ENCODE assay signal across 21 mouse cellular contexts in the genomic region with DNA sequence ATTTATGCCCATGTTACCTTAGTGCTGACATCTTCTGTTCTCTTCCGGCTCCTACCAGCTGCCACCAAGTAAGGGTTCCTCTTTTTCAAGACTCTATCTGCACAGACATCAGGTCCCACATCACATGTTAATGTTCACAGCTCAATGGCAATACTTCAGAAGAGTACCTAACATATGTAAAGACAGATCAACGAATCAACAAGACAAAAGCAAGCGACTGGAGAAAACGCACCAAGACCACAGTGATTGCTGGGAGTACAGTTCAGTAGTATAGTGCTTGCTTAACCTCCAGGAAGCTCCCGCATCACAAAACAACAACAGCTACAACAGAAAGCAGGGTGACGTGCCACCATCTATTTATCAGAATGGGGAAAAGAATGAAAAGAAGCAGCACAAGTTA. TPM values are rescaled to one million over a fixed set of nuclear protein-coding genes. Genes with fewer than 3 reads are reported as not detected.
"Had no signal": no experiment of that assay in that cellular context is flagged by ENCODE, and none has a peak within 500 bp of the region (broad histone marks: within the 10 kb centered on the region; RNA-seq: fewer than 3 reads in every experiment).

No protein-coding gene starts in this region.

- H3K9me3 ChIP-seq: limb, embryonic 12.5 days; limb, embryonic 15.5 days had no signal

- H3K4me3 ChIP-seq: left cerebral cortex, adult 2 months; limb, embryonic 12.5 days; limb, embryonic 15.5 days had no signal

- DNase-seq: kidney, adult 18-20 months; kidney, adult 9 months; kidney, postnatal 14 days; layer of hippocampus, postnatal 36 days; liver, postnatal 0 days; lung, embryonic 14.5 days; midbrain, embryonic 14.5 days; right cerebral cortex, adult 18-20 months; right cerebral cortex, postnatal 25 days; spleen, adult 18-20 months; thymus, adult 2 months; thymus, postnatal 14 days; thymus, postnatal 4 days had no signal

- ATAC-seq: liver, postnatal 0 days; lung, postnatal 0 days had no signal

- H3K9ac ChIP-seq: limb, embryonic 12.5 days; limb, embryonic 15.5 days; liver, embryonic 14.5 days; liver, postnatal 0 days; lung, embryonic 14.5 days had no signal

- H3K4me2 ChIP-seq: limb, embryonic 15.5 days; liver, embryonic 11.5 days; lung, embryonic 14.5 days; midbrain, embryonic 11.5 days had no signal

- H3K36me3 ChIP-seq: limb, embryonic 12.5 days; limb, embryonic 15.5 days had no signal

- H3K27me3 ChIP-seq: limb, embryonic 15.5 days had no signal

- H3K27ac ChIP-seq: left cerebral cortex, adult 2 months; limb, embryonic 12.5 days; limb, embryonic 15.5 days; liver, embryonic 14.5 days had no signal

RNA-seq across cellular contexts. Expression of a gene that starts 37.0 kb away (rescaled TPM):
- total RNA-seq: megakaryocyte-erythroid progenitor cell, adult 5-6 weeks had no signal
